Mouse (Mus musculus): ENCODE measurements around the gene Etl4.

GRCm38 (mm10) chr2:19890875-19891274 lies 18.7 kb upstream of the Etl4 start:
- TF ChIP-seq POLR2A (IDR thresholded peaks at IDR 0.05; ENCODE audit: low read depth, low read length) (no peak), CTCF (IDR thresholded peaks at IDR 0.05; ENCODE audit: extremely low read depth, insufficient read length, insufficient replicate concordance, low read depth, low read length) (no peak)

Data from small intestine, adult 2 months (tissue).